Mouse (Mus musculus): ENCODE measurements at regions not wholly inside any gene's neighbourhood (a gene's known extent, or its start where the extent isn't known, plus 50 kb on each side); places are given as distances from the start of the nearest gene placed in this dataset.

- H3K4me1 ChIP-seq (replicated peaks), result no peaks in the 10 kb centered on the region
- H3K9me3 ChIP-seq (replicated peaks), result no peaks in the 10 kb centered on the region
- H3K4me3 ChIP-seq (replicated peaks), result no peak overlapping the region
- WGBS (ENCODE audit: insufficient replicate concordance), result 52% methylated on average over 7 of the region's 7 CpGs
- no peaks in the 10 kb centered on the region for H3K27me3 ChIP-seq
- H3K9ac ChIP-seq, result no peak overlapping the region
- ATAC-seq (ENCODE audit: low read depth) (no peak), DNase-seq (no peak)
- H3K36me3 ChIP-seq, result no peaks in the 10 kb centered on the region
- H3K4me2 ChIP-seq, result no peak overlapping the region
- no peak overlapping the region for H3K27ac ChIP-seq
These were observed 114.4 kb downstream of the Lca5 start for GRCm38 (mm10) chr9:83326437-83327086.

GRCm38 (mm10) chr9:83325910-83326309 is 115.0 kb downstream of the Lca5 start:
- H3K4me2 ChIP-seq, result no peak overlapping the region
- H3K27ac ChIP-seq, result no peak overlapping the region
- no peak for ATAC-seq (ENCODE audit: low read depth)
- H3K4me1 ChIP-seq (replicated peaks), result no peaks in the 10 kb centered on the region
- no peak for DNase-seq
- no peaks in the 10 kb centered on the region for H3K9me3 ChIP-seq (replicated peaks)
- H3K27me3 ChIP-seq, result no peaks in the 10 kb centered on the region
- no peaks in the 10 kb centered on the region for H3K36me3 ChIP-seq
- 29% methylated on average over 6 of the region's 6 CpGs for WGBS (ENCODE audit: insufficient replicate concordance)
- H3K9ac ChIP-seq, result no peak overlapping the region
- H3K4me3 ChIP-seq (replicated peaks), result no peak overlapping the region

- Histone ChIP-seq H3K4me1 (replicated peaks) (no peaks in the 10 kb centered on the region), H3K4me3 (replicated peaks) (no peak overlapping the region), H3K27me3 (no peaks in the 10 kb centered on the region), H3K27ac (no peak overlapping the region), H3K9me3 (replicated peaks) (no peaks in the 10 kb centered on the region), H3K9ac (no peak overlapping the region), H3K4me2 (no peak overlapping the region), H3K36me3 (no peaks in the 10 kb centered on the region)
- 24% methylated on average over 3 of the region's 3 CpGs for WGBS (ENCODE audit: insufficient replicate concordance)
- DNase-seq (no peak), ATAC-seq (ENCODE audit: low read depth) (no peak)
These were observed 116.6 kb downstream of the Lca5 start for GRCm38 (mm10) chr9:83324336-83324735.

GRCm38 (mm10) chr9:83322991-83323583 is 117.8 kb downstream of the Lca5 start:
- no peak overlapping the region for H3K4me2 ChIP-seq
- no peak overlapping the region for H3K27ac ChIP-seq
- DNase-seq (no peak), ATAC-seq (ENCODE audit: low read depth) (no peak)
- no peak overlapping the region for H3K4me3 ChIP-seq (replicated peaks)
- no peaks in the 10 kb centered on the region for H3K27me3 ChIP-seq
- no peak overlapping the region for H3K9ac ChIP-seq
- 64% methylated on average over 8 of the region's 8 CpGs for WGBS (ENCODE audit: insufficient replicate concordance)
- H3K9me3 ChIP-seq (replicated peaks), result no peaks in the 10 kb centered on the region
- no peaks in the 10 kb centered on the region for H3K4me1 ChIP-seq (replicated peaks)
- no peaks in the 10 kb centered on the region for H3K36me3 ChIP-seq

- no peak overlapping the region for H3K27ac ChIP-seq
- H3K27me3 ChIP-seq, result no peaks in the 10 kb centered on the region
- no peaks in the 10 kb centered on the region for H3K36me3 ChIP-seq
These were observed 119.1 kb downstream of the Lca5 start for GRCm38 (mm10) chr9:83321793-83322192.

GRCm38 (mm10) chr9:83320834-83321233 is 120.1 kb downstream of the Lca5 start:
- no peak overlapping the region for H3K9ac ChIP-seq
- H3K27ac ChIP-seq, result no peak overlapping the region
- H3K27me3 ChIP-seq, result no peaks in the 10 kb centered on the region
- H3K36me3 ChIP-seq, result no peaks in the 10 kb centered on the region
- 44% methylated on average over 4 of the region's 4 CpGs for WGBS (ENCODE audit: insufficient replicate concordance)
- H3K4me2 ChIP-seq, result no peak overlapping the region
- no peaks in the 10 kb centered on the region for H3K9me3 ChIP-seq (replicated peaks)
- H3K4me1 ChIP-seq (replicated peaks), result no peaks in the 10 kb centered on the region
- H3K4me3 ChIP-seq (replicated peaks), result no peak overlapping the region
- DNase-seq (no peak), ATAC-seq (ENCODE audit: low read depth) (no peak)

More at GRCm38 (mm10) chr9:83321793-83322192, 119.1 kb downstream of the Lca5 start:
- ATAC-seq (ENCODE audit: low read depth), result no peak
- H3K9me3 ChIP-seq (replicated peaks), result no peaks in the 10 kb centered on the region
- no peak overlapping the region for H3K9ac ChIP-seq
- H3K4me3 ChIP-seq (replicated peaks), result no peak overlapping the region
- DNase-seq, result no peak
- H3K4me2 ChIP-seq, result no peak overlapping the region
- H3K4me1 ChIP-seq (replicated peaks), result no peaks in the 10 kb centered on the region

- Histone ChIP-seq H3K4me1 (replicated peaks) (no peaks in the 10 kb centered on the region), H3K4me2 (no peak overlapping the region), H3K36me3 (no peaks in the 10 kb centered on the region), H3K4me3 (replicated peaks) (no peak overlapping the region), H3K9ac (no peak overlapping the region), H3K27ac (no peak overlapping the region), H3K9me3 (replicated peaks) (no peaks in the 10 kb centered on the region), H3K27me3 (no peaks in the 10 kb centered on the region)
- 37% methylated on average over 2 of the region's 2 CpGs for WGBS (ENCODE audit: insufficient replicate concordance)
- DNase-seq (no peak), ATAC-seq (ENCODE audit: low read depth) (no peak)
These were observed 124.1 kb downstream of the Lca5 start for GRCm38 (mm10) chr9:83316818-83317162.

- Histone ChIP-seq H3K27ac (no peak overlapping the region), H3K9me3 (replicated peaks) (no peaks in the 10 kb centered on the region), H3K36me3 (no peaks in the 10 kb centered on the region), H3K27me3 (no peaks in the 10 kb centered on the region), H3K4me2 (no peak overlapping the region), H3K4me3 (replicated peaks) (no peak overlapping the region), H3K4me1 (replicated peaks) (no peaks in the 10 kb centered on the region), H3K9ac (no peak overlapping the region)
- 60% methylated on average over 10 of the region's 10 CpGs for WGBS (ENCODE audit: insufficient replicate concordance)
- ATAC-seq (ENCODE audit: low read depth) (no peak), DNase-seq (no peak)
These were observed 124.7 kb downstream of the Lca5 start for GRCm38 (mm10) chr9:83315941-83316817.

GRCm38 (mm10) chr9:83308771-83309170 is 132.2 kb downstream of the Lca5 start:
- Histone ChIP-seq H3K4me1 (replicated peaks) (no peaks in the 10 kb centered on the region), H3K4me3 (replicated peaks) (no peak overlapping the region), H3K9ac (no peak overlapping the region), H3K27ac (no peak overlapping the region), H3K4me2 (no peak overlapping the region), H3K9me3 (replicated peaks) (no peaks in the 10 kb centered on the region), H3K36me3 (no peaks in the 10 kb centered on the region), H3K27me3 (no peaks in the 10 kb centered on the region)
- 40% methylated on average over 4 of the region's 4 CpGs for WGBS (ENCODE audit: insufficient replicate concordance)
- DNase-seq (no peak), ATAC-seq (ENCODE audit: low read depth) (no peak)

GRCm38 (mm10) chr9:83308092-83308491 is 132.8 kb downstream of the Lca5 start:
- WGBS (ENCODE audit: insufficient replicate concordance), result 81% methylated on average over 4 of the region's 4 CpGs
- Histone ChIP-seq H3K36me3 (no peaks in the 10 kb centered on the region), H3K27me3 (no peaks in the 10 kb centered on the region), H3K9ac (no peak overlapping the region), H3K27ac (no peak overlapping the region), H3K4me2 (no peak overlapping the region), H3K9me3 (replicated peaks) (no peaks in the 10 kb centered on the region), H3K4me3 (replicated peaks) (no peak overlapping the region), H3K4me1 (replicated peaks) (no peaks in the 10 kb centered on the region)
- ATAC-seq (ENCODE audit: low read depth) (no peak), DNase-seq (no peak)

GRCm38 (mm10) chr9:83307349-83307938 is 133.5 kb downstream of the Lca5 start:
- no peak overlapping the region for H3K9ac ChIP-seq
- H3K4me3 ChIP-seq (replicated peaks), result no peak overlapping the region
- H3K4me2 ChIP-seq, result no peak overlapping the region
- H3K9me3 ChIP-seq (replicated peaks), result no peaks in the 10 kb centered on the region
- no peaks in the 10 kb centered on the region for H3K4me1 ChIP-seq (replicated peaks)
- no peak overlapping the region for H3K27ac ChIP-seq
- ATAC-seq (ENCODE audit: low read depth) (no peak), DNase-seq (no peak)
- H3K27me3 ChIP-seq, result no peaks in the 10 kb centered on the region
- 60% methylated on average over 11 of the region's 11 CpGs for WGBS (ENCODE audit: insufficient replicate concordance)
- H3K36me3 ChIP-seq, result no peaks in the 10 kb centered on the region

Measured in liver, embryonic 13.5 days (tissue).